Mouse (Mus musculus): ENCODE results near the gene Med16. TPM values are rescaled to one million over a fixed set of nuclear protein-coding genes. Genes with fewer than 3 reads are reported as not detected.
"Not testable (repeated sequence)": the region's sequence is repeated elsewhere in the genome, so short reads cannot be mapped to it uniquely, and the experiment has no call there.

Med16 gene
- polyA plus RNA-seq, 1 experiment = 103 TPM

- no peak for DNase-seq
- Histone ChIP-seq H3K27ac (ENCODE audit: control insufficient read depth, insufficient read depth, low read length) (no peak overlapping the region), H3K4me3 (ENCODE audit: control insufficient read depth, insufficient read depth, low read length) (no peak overlapping the region), H3K4me1 (replicated peaks; ENCODE audit: control insufficient read depth, insufficient read depth, low read length) (no peaks in the 10 kb centered on the region), H3K27me3 (ENCODE audit: control insufficient read depth, insufficient read depth, low read length) (no peaks in the 10 kb centered on the region), H3K36me3 (ENCODE audit: control insufficient read depth, insufficient read depth, low read length) (no peaks in the 10 kb centered on the region)
- no peak for TF ChIP-seq POLR2A (IDR thresholded peaks at IDR 0.05; ENCODE audit: control insufficient read depth, extremely low read depth, insufficient read depth, low read length, poor library complexity)
- TF ChIP-seq CTCF (IDR thresholded peaks at IDR 0.05; ENCODE audit: borderline replicate concordance, control insufficient read depth, extremely low read depth, insufficient read depth, low read length, poor library complexity) = no peak
- WGBS = 33% methylated on average over 2 of the region's 2 CpGs
These were observed 19.3 kb downstream of the Med16 start for GRCm38 (mm10) chr10:79889386-79889785.

GRCm38 (mm10) chr10:79886611-79887010 lies 22.1 kb downstream of the Med16 start:
- H3K4me3 ChIP-seq (ENCODE audit: control insufficient read depth, insufficient read depth, low read length) = no peak overlapping the region
- 0 out of 2 replicates have a peak, but pooled peaks cover 4% of the 10 kb centered on the region for H3K4me1 ChIP-seq (replicated peaks; ENCODE audit: control insufficient read depth, insufficient read depth, low read length)
- H3K27me3 ChIP-seq (ENCODE audit: control insufficient read depth, insufficient read depth, low read length) = no peaks in the 10 kb centered on the region; the same call in 1 of the 2 replicates
- WGBS = 87% methylated on average over 8 of the region's 8 CpGs
- TF ChIP-seq POLR2A (IDR thresholded peaks at IDR 0.05; ENCODE audit: control insufficient read depth, extremely low read depth, insufficient read depth, low read length, poor library complexity) (no peak), CTCF (IDR thresholded peaks at IDR 0.05; ENCODE audit: borderline replicate concordance, control insufficient read depth, extremely low read depth, insufficient read depth, low read length, poor library complexity) (no peak)
- H3K36me3 ChIP-seq (ENCODE audit: control insufficient read depth, insufficient read depth, low read length) = no peaks in the 10 kb centered on the region
- no peak for DNase-seq
- no peak overlapping the region for H3K27ac ChIP-seq (ENCODE audit: control insufficient read depth, insufficient read depth, low read length)

- H3K4me1 ChIP-seq (replicated peaks; ENCODE audit: control insufficient read depth, insufficient read depth, low read length) = 0 out of 2 replicates have a peak, but pooled peaks cover 4% of the 10 kb centered on the region
- 74% methylated on average over 6 of the region's 6 CpGs for WGBS
- no peak within 1 kb of the TSS for H3K27ac ChIP-seq (ENCODE audit: control insufficient read depth, insufficient read depth, low read length)
- no peaks in the 10 kb centered on the region; the same call in 1 of the 2 replicates for H3K27me3 ChIP-seq (ENCODE audit: control insufficient read depth, insufficient read depth, low read length)
- no peak for DNase-seq
- TF ChIP-seq POLR2A (IDR thresholded peaks at IDR 0.05; ENCODE audit: control insufficient read depth, extremely low read depth, insufficient read depth, low read length, poor library complexity) = no peak
- TF ChIP-seq CTCF (IDR thresholded peaks at IDR 0.05; ENCODE audit: borderline replicate concordance, control insufficient read depth, extremely low read depth, insufficient read depth, low read length, poor library complexity) = no peak
- no peaks in the 10 kb centered on the region for H3K36me3 ChIP-seq (ENCODE audit: control insufficient read depth, insufficient read depth, low read length)
- H3K4me3 ChIP-seq (ENCODE audit: control insufficient read depth, insufficient read depth, low read length) = no peak within 1 kb of the TSS
These were observed 22.7 kb downstream of the Med16 start, which contains the start of gene Elane for GRCm38 (mm10) chr10:79886054-79886453. Gene Elane (plus strand): TSS chr10:79886247.

GRCm38 (mm10) chr10:79884938-79885337 lies 23.8 kb downstream of the Med16 start:
- H3K36me3 ChIP-seq (ENCODE audit: control insufficient read depth, insufficient read depth, low read length); DNase-seq; H3K27ac ChIP-seq (ENCODE audit: control insufficient read depth, insufficient read depth, low read length); H3K4me1 ChIP-seq (replicated peaks; ENCODE audit: control insufficient read depth, insufficient read depth, low read length); H3K4me3 ChIP-seq (ENCODE audit: control insufficient read depth, insufficient read depth, low read length); H3K27me3 ChIP-seq (ENCODE audit: control insufficient read depth, insufficient read depth, low read length): not testable (repeated sequence)
- WGBS = 43% methylated on average over 3 of the region's 3 CpGs

- no peak overlapping the region for H3K27ac ChIP-seq (ENCODE audit: control insufficient read depth, insufficient read depth, low read length)
- no peak overlapping the region for H3K4me3 ChIP-seq (ENCODE audit: control insufficient read depth, insufficient read depth, low read length)
- 23% methylated on average over 4 of the region's 4 CpGs for WGBS
- no peaks in the 10 kb centered on the region; the same call in 1 of the 2 replicates for H3K27me3 ChIP-seq (ENCODE audit: control insufficient read depth, insufficient read depth, low read length)
- H3K4me1 ChIP-seq (replicated peaks; ENCODE audit: control insufficient read depth, insufficient read depth, low read length) = peaks cover 8% of the 10 kb centered on the region; the same call in 1 of the 2 replicates
- H3K36me3 ChIP-seq (ENCODE audit: control insufficient read depth, insufficient read depth, low read length) = no peaks in the 10 kb centered on the region
- TF ChIP-seq CTCF (IDR thresholded peaks at IDR 0.05; ENCODE audit: borderline replicate concordance, control insufficient read depth, extremely low read depth, insufficient read depth, low read length, poor library complexity) (no peak), POLR2A (IDR thresholded peaks at IDR 0.05; ENCODE audit: control insufficient read depth, extremely low read depth, insufficient read depth, low read length, poor library complexity) (no peak)
- DNase-seq = no peak
These were observed 24.3 kb downstream of the Med16 start for GRCm38 (mm10) chr10:79884446-79884845.

GRCm38 (mm10) chr10:79883297-79884084 lies 25.2 kb downstream of the Med16 start:
- H3K27me3 ChIP-seq (ENCODE audit: control insufficient read depth, insufficient read depth, low read length) = no peaks in the 10 kb centered on the region; the same call in 1 of the 2 replicates
- no peaks in the 10 kb centered on the region for H3K36me3 ChIP-seq (ENCODE audit: control insufficient read depth, insufficient read depth, low read length)
- DNase-seq = peak; percentile 67
- WGBS = 30% methylated on average over 22 of the region's 22 CpGs
- no peak overlapping the region for H3K27ac ChIP-seq (ENCODE audit: control insufficient read depth, insufficient read depth, low read length)
- H3K4me3 ChIP-seq (ENCODE audit: control insufficient read depth, insufficient read depth, low read length) = no peak overlapping the region
- peaks cover 8% of the 10 kb centered on the region for H3K4me1 ChIP-seq (replicated peaks; ENCODE audit: control insufficient read depth, insufficient read depth, low read length)
- TF ChIP-seq CTCF (IDR thresholded peaks at IDR 0.05; ENCODE audit: borderline replicate concordance, control insufficient read depth, extremely low read depth, insufficient read depth, low read length, poor library complexity) = peak; percentile 64; the same call in 1 of the 2 replicates
- TF ChIP-seq POLR2A (IDR thresholded peaks at IDR 0.05; ENCODE audit: control insufficient read depth, extremely low read depth, insufficient read depth, low read length, poor library complexity) = no peak

Data from thymus, adult 2 months (tissue).